Mouse (Mus musculus) forebrain, embryonic 14.5 days (tissue): ENCODE measurements around the gene Jmjd7. TPM values are rescaled to one million over a fixed set of nuclear protein-coding genes. Genes with fewer than 3 reads are reported as not detected.

Experiments
- ATAC-seq: fragments of 200-750 bp; cut with Nextera tagmentation; 2 replicates; pipeline ENCODE4 v1.8.0; 2017; ENCODE audit warnings: mild to moderate bottlenecking, moderate library complexity
- DNase-seq: peaks from one replicate; pipeline ENCODE4 v3.0.0-alpha.2; 2015; ENCODE audit warnings: low spot score
- H3K27ac ChIP-seq: fragments of 300-500 bp; sonication (generic); 2 replicates; pipeline ENCODE4 v1.5.1; 2014; ENCODE audit warnings: low read depth, mild to moderate bottlenecking, control low read depth, low read length, moderate library complexity
- H3K27me3 ChIP-seq: fragments of 300-500 bp; sonication (generic); replicated peaks from 2 replicates; pipeline ENCODE4 v1.6.1; 2014; ENCODE audit warnings: low read length, control low read depth, mixed read lengths; ENCODE audit not compliant: control insufficient read depth, insufficient read depth
- H3K36me3 ChIP-seq: fragments of 300-500 bp; sonication (generic); 2 replicates; pipeline ENCODE4 v1.6.1; 2014; ENCODE audit warnings: low read length, control low read depth; ENCODE audit not compliant: control insufficient read depth, insufficient read depth
- H3K4me1 ChIP-seq: fragments of 300-500 bp; sonication (generic); 2 replicates; pipeline ENCODE4 v1.6.1; 2014; ENCODE audit warnings: antibody characterized with exemption, low read length, control low read depth; ENCODE audit not compliant: control insufficient read depth, insufficient read depth
- H3K4me2 ChIP-seq: fragments of 300-500 bp; sonication (generic); 2 replicates; pipeline ENCODE4 v1.6.1; 2014; ENCODE audit warnings: mild to moderate bottlenecking, control low read depth, low read length
- H3K4me3 ChIP-seq: fragments of 300-500 bp; sonication (generic); 2 replicates; pipeline ENCODE4 v1.5.1; 2014; ENCODE audit warnings: low read depth, low read length, control low read depth
- H3K9ac ChIP-seq: fragments of 300-500 bp; sonication (generic); 2 replicates; pipeline ENCODE4 v1.6.1; 2014; ENCODE audit warnings: mild to moderate bottlenecking, low read length, control low read depth, moderate library complexity
- H3K9me3 ChIP-seq: fragments of 300-500 bp; sonication (generic); replicated peaks from 2 replicates; pipeline ENCODE4 v1.6.1; 2016; ENCODE audit warnings: low read length, control low read depth, mixed read lengths; ENCODE audit not compliant: control insufficient read depth
- WGBS: fragments of 180-500 bp; shearing (Covaris S2); extraction: QIAGEN DNeasy Blood & Tissue Kit; methylation state at CpG from one replicate; pipeline ENCODE4 v1.1.7; 2014; 5-methylcytosine and 5-hydroxymethylcytosine counted together
- polyA plus RNA-seq: library from polyadenylated mRNA; unstranded; fragments of >200 nt; fragmentation: Nextera tagmentation; extraction: Ambion mirVana; gene quantifications from 2 replicates; pipeline ENCODE4 v1.2.1, GENCODE M21; 2014

Jmjd7 gene
- polyA plus RNA-seq, 1 experiment from 2014 or later: 23.3 TPM

- no peak overlapping the region for H3K27ac ChIP-seq
- ATAC-seq (no peak), DNase-seq (no peak)
- H3K27me3 ChIP-seq: no peaks in the 10 kb centered on the region
- H3K4me1 ChIP-seq: no peaks in the 10 kb centered on the region
- H3K4me2 ChIP-seq: no peak overlapping the region
- no peak overlapping the region for H3K9ac ChIP-seq
- H3K9me3 ChIP-seq: no peaks in the 10 kb centered on the region
- no peaks in the 10 kb centered on the region for H3K36me3 ChIP-seq
- H3K4me3 ChIP-seq: no peak overlapping the region
- WGBS: 82% methylated on average over 2 of the region's 2 CpGs
Measured at GRCm38 (mm10) chr2:119992349-119992748, 34.9 kb upstream of the Jmjd7 start.

DNA sequence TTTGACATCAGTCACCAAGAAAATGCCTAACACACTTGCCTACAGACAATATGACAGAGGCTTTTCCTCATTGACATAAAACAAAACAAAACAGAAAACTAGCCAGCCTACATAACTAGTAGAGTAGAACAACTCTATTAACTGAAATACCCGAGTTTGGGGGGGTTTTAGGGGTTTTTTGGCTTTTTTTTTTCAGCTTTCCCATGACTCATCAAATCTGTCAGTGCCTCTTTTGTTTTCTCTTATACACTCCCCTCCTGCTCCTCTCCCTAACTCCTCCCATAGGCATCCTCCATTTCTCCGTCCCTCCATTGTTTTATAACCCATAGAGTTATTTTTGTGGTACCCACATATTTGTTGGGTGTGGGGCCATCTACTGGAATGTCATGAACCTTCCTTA lies 33.8 kb upstream of the Jmjd7 start:
- H3K4me2 ChIP-seq: no peak overlapping the region
- H3K27me3 ChIP-seq: no peaks in the 10 kb centered on the region
- H3K4me1 ChIP-seq: no peaks in the 10 kb centered on the region
- no peak overlapping the region for H3K4me3 ChIP-seq
- H3K9me3 ChIP-seq: no peaks in the 10 kb centered on the region
- ATAC-seq (no peak), DNase-seq (no peak)
- H3K36me3 ChIP-seq: no peaks in the 10 kb centered on the region
- H3K9ac ChIP-seq: no peak overlapping the region
- no peak overlapping the region for H3K27ac ChIP-seq
- 60% methylated on average over 2 of the region's 2 CpGs for WGBS

DNA sequence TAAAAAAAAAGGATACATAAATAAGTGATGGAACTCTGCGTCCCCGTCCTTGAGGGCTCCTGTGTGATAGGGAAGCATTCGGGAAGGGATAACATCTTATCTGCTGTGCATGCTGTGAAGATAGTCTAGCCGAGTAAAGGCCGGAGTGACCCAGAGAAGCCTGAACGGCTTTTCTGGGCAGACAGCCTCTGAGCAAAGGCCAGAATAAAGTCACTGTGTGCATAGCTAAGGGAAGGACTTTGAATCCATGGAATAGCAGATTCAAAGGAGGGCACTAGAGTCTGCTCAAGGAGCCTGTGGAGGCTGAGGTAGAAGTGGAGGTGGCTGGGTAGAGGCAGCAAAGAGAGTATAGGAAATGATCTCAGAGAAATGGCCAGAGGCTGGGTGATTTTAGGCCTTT lies 32.4 kb upstream of the Jmjd7 start:
- Histone ChIP-seq H3K27ac (no peak overlapping the region; the same call in 1 of the 2 replicates), H3K4me1 (no peaks in the 10 kb centered on the region), H3K9ac (no peak overlapping the region), H3K4me2 (no peak overlapping the region), H3K4me3 (no peak overlapping the region), H3K27me3 (no peaks in the 10 kb centered on the region), H3K9me3 (no peaks in the 10 kb centered on the region), H3K36me3 (0 out of 2 replicates have a peak, but pooled peaks cover 4% of the 10 kb centered on the region)
- ATAC-seq (no peak), DNase-seq (no peak)
- 93% methylated on average over 6 of the region's 6 CpGs for WGBS

GRCm38 (mm10) chr2:119995391-119996281 lies 31.6 kb upstream of the Jmjd7 start:
- 77% methylated on average over 9 of the region's 9 CpGs for WGBS
- Histone ChIP-seq H3K9ac (no peak overlapping the region), H3K4me1 (no peaks in the 10 kb centered on the region), H3K27me3 (no peaks in the 10 kb centered on the region), H3K27ac (no peak overlapping the region; the same call in 1 of the 2 replicates), H3K36me3 (0 out of 2 replicates have a peak, but pooled peaks cover 4% of the 10 kb centered on the region), H3K9me3 (no peaks in the 10 kb centered on the region), H3K4me2 (no peak overlapping the region), H3K4me3 (no peak overlapping the region)
- ATAC-seq (no peak), DNase-seq (no peak)

DNA sequence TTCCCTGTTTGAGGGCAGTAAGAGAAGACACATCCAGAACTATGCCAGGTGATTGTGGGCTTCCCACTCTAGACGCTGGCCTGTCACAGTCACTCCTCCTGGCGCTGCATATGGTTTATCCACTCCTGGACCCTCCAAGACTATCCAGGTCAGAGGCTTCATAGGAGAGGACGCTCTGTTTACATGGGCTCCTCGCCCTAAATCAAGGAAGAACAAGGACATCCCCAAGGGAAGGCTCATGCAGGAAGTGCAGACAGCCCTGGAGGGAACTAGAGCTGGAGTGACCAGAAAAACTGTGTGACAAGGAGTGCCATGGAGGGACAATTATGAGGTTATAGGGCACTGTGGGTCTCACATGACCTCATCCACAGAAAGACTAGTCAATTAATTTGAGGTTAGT lies 29.9 kb upstream of the Jmjd7 start:
- ATAC-seq (no peak), DNase-seq (no peak)
- WGBS: 84% methylated on average over 4 of the region's 4 CpGs
- Histone ChIP-seq H3K4me2 (no peak overlapping the region), H3K27ac (no peak overlapping the region), H3K36me3 (0 out of 2 replicates have a peak, but pooled peaks cover 4% of the 10 kb centered on the region), H3K4me1 (no peaks in the 10 kb centered on the region), H3K27me3 (no peaks in the 10 kb centered on the region), H3K4me3 (no peak overlapping the region), H3K9me3 (no peaks in the 10 kb centered on the region), H3K9ac (no peak overlapping the region)

DNA sequence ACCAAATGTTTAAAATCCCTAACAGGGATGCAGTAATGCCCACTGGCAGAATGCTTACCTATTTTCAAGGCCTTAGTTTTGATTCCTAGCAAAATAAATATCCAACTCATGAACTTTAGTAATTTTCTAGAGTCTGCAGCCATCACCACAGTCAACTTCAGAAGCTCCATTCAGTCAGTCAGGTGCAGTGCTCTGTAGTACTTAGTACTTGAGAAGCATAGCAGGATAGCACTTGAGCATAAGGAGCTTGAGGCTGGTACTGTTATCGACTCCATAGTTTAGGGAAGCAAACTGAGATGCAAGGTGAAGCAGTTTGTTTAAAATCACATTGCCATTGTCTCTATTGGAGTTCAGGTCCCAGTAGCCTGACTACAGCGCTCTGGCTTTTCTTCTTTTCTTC lies 27.6 kb upstream of the Jmjd7 start:
- 86% methylated on average over 2 of the region's 2 CpGs for WGBS
- Histone ChIP-seq H3K9ac (no peak overlapping the region), H3K36me3 (0 out of 2 replicates have a peak, but pooled peaks cover 4% of the 10 kb centered on the region), H3K27me3 (no peaks in the 10 kb centered on the region), H3K9me3 (no peaks in the 10 kb centered on the region), H3K4me1 (no peaks in the 10 kb centered on the region), H3K4me3 (no peak overlapping the region), H3K27ac (no peak overlapping the region), H3K4me2 (no peak overlapping the region)
- DNase-seq (no peak), ATAC-seq (no peak)

- no peak overlapping the region for H3K9ac ChIP-seq
- no peak overlapping the region for H3K4me3 ChIP-seq
- H3K4me2 ChIP-seq: no peak overlapping the region
- 0 out of 2 replicates have a peak, but pooled peaks cover 4% of the 10 kb centered on the region for H3K36me3 ChIP-seq
- DNase-seq (no peak), ATAC-seq (no peak)
- H3K9me3 ChIP-seq: no peaks in the 10 kb centered on the region
- no peak overlapping the region for H3K27ac ChIP-seq
- 88% methylated on average over 3 of the region's 3 CpGs for WGBS
- H3K4me1 ChIP-seq: no peaks in the 10 kb centered on the region
- no peaks in the 10 kb centered on the region for H3K27me3 ChIP-seq
Measured at GRCm38 (mm10) chr2:120000882-120001584, 26.2 kb upstream of the Jmjd7 start.

DNA sequence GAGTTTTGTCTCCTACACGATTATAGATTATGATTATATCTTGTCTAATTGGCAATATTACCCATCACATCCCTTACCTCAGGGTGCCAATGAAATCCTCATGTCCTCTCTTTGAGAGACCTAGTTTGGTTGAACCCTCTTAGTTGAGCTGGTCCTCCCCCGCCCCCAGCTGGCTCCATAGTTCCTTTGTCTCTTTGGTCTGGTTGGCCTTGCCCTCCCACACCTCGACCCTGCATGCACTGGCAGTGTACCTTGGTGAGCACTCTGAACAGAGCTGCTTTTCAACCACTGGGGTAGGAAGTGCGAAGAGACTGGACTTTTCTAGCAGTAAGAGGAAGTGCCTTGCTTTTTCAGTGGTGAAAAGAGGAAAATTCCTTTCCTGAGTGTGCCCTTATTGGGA lies 25.3 kb upstream of the Jmjd7 start:
- Histone ChIP-seq H3K36me3 (0 out of 2 replicates have a peak, but pooled peaks cover 4% of the 10 kb centered on the region), H3K4me1 (no peaks in the 10 kb centered on the region), H3K9me3 (no peaks in the 10 kb centered on the region), H3K4me3 (no peak overlapping the region), H3K27me3 (no peaks in the 10 kb centered on the region), H3K9ac (no peak overlapping the region), H3K27ac (no peak overlapping the region), H3K4me2 (no peak overlapping the region)
- DNase-seq (no peak), ATAC-seq (no peak)
- 76% methylated on average over 4 of the region's 4 CpGs for WGBS

GRCm38 (mm10) chr2:120003970-120004369 lies 23.3 kb upstream of the Jmjd7 start:
- H3K4me1 ChIP-seq: no peaks in the 10 kb centered on the region
- no peak overlapping the region for H3K9ac ChIP-seq
- 89% methylated on average over 2 of the region's 2 CpGs for WGBS
- no peaks in the 10 kb centered on the region for H3K27me3 ChIP-seq
- ATAC-seq (no peak), DNase-seq (no peak)
- no peak overlapping the region for H3K27ac ChIP-seq
- no peak overlapping the region for H3K4me2 ChIP-seq
- H3K4me3 ChIP-seq: no peak overlapping the region
- 0 out of 2 replicates have a peak, but pooled peaks cover under 1% of the 10 kb centered on the region for H3K36me3 ChIP-seq
- no peaks in the 10 kb centered on the region for H3K9me3 ChIP-seq
